Mouse (Mus musculus) ES-E14 (cell line): ENCODE data around the gene Fndc11.

Experiments
- CHD2 ChIP-seq: IDR thresholded peaks from 2 replicates; pipeline ENCODE4 v1.6.1; 2014; ENCODE audit warnings: mild to moderate bottlenecking, low read depth, low read length, inconsistent platforms
- HCFC1 ChIP-seq: IDR thresholded peaks from 2 replicates; pipeline ENCODE4 v1.6.1; 2012; ENCODE audit warnings: low read length, inconsistent platforms, borderline replicate concordance; ENCODE audit not compliant: insufficient read depth
- MAFK ChIP-seq: IDR thresholded peaks from 2 replicates; pipeline ENCODE4 v1.6.1; 2014; ENCODE audit warnings: mild to moderate bottlenecking, low read depth, low read length, inconsistent platforms; ENCODE audit not compliant: insufficient read depth

- no peak for TF ChIP-seq CHD2
- no peak for TF ChIP-seq HCFC1
- TF ChIP-seq MAFK, result no peak
Measured at GRCm38 (mm10) chr2:181174646-181175045, 45.2 kb upstream of the Fndc11 start.
